Mouse (Mus musculus) liver, postnatal 0 days (tissue): Measurements from ENCODE around the gene Gnmt.

Experiments used
- CTCF ChIP-seq: sonication (generic); IDR thresholded peaks from 2 replicates; pipeline ENCODE4 v1.5.1; 2016; ENCODE audit warnings: antibody characterized with exemption, low read depth
- EP300 ChIP-seq: IDR thresholded peaks from 2 replicates; pipeline ENCODE4 v1.6.1; 2016; ENCODE audit warnings: antibody characterized with exemption, low read depth, mild to moderate bottlenecking

- TF ChIP-seq EP300 = no peak
- TF ChIP-seq CTCF = no peak
These were observed 4.4 kb downstream of the Gnmt start for GRCm38 (mm10) chr17:46724477-46725084.
